Mouse (Mus musculus): ENCODE measurements around the gene Col4a2.

The Col4a2 gene

DNA sequence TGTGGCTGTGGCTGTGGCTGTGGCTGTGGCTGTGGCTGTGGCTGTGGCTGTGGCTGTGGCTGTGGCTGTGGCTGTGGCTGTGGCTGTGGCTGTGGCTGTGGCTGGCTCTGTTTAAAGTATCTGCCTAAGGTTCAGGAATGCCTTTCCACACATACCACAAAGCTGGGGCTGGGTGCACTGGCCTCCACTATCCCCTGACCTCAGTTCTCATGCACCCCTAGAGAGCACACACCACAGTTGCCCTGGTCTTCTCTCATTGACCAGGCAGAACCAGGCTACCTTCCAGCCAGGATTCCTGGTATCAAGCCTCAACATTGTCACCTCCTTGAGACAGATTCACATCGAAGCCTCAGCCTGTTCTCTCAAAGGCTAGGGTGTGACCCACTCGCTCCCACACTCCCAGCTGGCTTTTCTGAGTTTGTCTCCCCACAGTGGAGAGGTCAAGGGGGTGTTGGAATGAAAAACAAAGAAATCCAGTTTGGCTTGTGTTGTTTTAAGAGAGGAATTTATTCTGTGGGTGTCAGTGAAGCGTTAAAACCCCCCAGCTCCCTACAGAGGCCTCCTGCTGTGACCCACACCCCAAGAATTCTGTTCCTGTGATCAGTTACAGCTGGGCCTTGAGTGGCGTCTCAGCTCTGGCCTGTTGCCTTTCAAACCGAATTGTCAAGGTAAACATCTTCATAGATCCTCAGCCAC lies 15.3 kb downstream of the Col4a2 start:
- DNase-seq, result no peak

DNA sequence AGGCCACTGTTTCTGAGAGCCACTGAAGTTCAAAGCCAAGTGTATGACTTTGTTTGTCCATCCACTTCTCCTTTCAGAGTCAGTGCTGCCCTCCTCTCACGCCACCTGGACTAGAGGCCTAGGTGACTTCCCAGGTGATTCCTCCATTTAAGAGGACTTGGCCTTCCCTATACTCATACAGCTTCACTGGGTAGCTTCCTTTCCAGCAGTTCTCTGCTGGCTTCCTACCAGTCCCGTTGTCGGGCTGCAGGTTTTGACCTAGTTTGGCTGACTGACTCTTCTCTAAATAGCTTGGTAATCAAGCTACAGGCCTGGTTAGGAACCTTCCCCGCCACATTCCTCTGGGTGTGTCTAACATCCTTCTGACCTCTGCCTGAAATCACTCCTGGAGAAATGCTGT lies 19.0 kb downstream of the Col4a2 start:
- DNase-seq, result no peak

DNA sequence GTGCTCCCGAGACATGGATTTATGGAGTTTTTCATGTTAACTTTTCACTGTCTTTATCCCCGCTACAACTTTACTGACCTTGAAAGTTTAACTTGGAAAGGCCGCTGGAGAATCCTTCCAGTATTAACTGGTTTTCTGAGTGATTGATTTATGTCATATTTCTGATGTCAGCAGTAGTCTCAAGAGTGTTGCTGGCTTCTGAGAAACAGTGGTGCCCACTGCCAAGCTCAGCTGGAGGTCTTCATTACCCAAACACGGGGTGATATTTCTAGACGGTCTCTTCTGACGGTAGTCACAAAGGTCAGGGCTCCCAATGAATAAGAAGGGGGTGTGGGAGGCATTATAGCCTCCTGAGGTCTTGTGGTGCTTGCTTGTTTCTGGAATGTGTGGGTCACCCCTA lies 21.1 kb downstream of the Col4a2 start:
- no peak for DNase-seq

DNA sequence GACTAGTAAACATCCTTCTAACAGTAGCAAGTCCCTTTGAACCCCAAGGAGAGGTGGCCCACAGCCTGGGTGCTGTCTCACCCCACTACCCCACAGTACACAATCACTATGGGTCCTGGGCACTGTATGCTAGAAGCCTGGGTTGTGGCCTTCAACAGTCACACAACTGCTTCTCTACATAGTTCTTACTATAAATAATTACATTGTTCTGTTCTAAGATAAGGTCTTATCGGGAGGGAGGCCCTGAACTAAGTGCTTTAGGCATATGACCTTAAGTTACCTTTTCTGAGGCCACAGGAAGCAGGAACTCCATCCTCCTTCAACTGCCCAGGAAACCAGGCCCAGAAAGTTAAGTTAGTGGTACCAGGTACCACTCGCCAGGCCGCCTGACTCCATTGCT lies 21.9 kb downstream of the Col4a2 start:
- DNase-seq, result no peak

DNA sequence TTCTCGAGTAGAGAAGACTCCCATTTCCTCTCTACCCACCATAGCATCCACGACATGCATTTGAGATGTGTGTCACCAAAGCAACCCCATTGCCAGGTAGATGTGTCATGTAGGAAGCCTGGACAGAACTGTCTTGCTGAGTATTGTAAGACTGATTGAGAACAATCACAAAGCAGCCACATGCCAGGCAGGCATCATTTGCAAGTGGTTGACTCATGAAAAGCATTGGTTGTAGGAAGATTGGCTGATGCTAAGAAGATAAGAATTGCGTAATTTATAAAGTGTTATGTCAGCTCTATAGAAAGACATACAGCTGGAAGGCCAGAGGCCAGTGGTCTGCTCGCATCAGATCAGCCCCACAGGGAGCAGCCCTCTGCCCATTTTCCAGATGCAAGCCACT lies 22.6 kb downstream of the Col4a2 start:
- DNase-seq, result no peak

DNA sequence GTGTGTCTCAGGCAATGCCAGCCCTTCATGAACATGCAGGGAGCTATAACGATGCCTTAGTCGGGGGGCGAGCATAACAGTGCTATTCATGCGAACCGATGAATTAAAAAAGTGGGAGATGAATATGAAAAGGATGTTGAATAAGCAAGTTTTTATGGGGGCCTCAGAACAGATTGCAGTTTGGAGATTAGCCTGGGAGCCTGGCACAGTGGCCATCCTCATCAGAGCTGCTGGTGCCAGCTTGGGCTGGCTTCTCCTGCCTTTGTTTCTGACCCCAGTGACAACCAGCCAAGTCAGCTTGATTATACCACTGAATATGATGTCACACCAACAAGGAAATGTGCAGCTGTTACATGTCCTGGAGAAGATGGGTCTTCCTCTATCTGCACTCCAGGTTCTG lies 23.7 kb downstream of the Col4a2 start:
- DNase-seq, result no peak

GRCm38 (mm10) chr8:11337642-11338041 lies 25.0 kb downstream of the Col4a2 start:
- no peak for DNase-seq

DNA sequence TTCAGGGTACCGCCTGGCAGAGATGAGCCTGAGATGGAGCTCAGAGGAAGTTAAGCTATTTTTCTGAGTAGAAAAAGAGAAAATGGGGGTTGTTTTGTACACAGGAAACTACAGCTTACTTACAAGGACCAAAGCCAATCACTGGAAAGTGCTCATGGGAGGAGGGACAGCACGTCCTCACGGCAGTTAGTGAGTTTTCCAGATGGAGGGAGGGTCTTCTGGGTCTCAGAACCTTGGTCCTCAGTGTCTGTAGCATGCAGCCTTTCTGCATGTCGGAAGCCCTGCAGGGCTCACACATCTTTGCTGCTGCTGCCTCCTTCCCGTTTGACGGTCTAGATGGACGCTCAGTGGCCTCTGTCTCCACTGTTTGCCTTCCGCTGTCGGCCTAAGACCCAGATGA lies 25.9 kb downstream of the Col4a2 start:
- DNase-seq, result no peak

GRCm38 (mm10) chr8:11340310-11341110 lies 27.9 kb downstream of the Col4a2 start:
- DNase-seq, result no peak

GRCm38 (mm10) chr8:11341111-11341566 lies 28.5 kb downstream of the Col4a2 start:
- DNase-seq, result no peak

GRCm38 (mm10) chr8:11344459-11344858 lies 31.9 kb downstream of the Col4a2 start:
- DNase-seq, result no peak

DNA sequence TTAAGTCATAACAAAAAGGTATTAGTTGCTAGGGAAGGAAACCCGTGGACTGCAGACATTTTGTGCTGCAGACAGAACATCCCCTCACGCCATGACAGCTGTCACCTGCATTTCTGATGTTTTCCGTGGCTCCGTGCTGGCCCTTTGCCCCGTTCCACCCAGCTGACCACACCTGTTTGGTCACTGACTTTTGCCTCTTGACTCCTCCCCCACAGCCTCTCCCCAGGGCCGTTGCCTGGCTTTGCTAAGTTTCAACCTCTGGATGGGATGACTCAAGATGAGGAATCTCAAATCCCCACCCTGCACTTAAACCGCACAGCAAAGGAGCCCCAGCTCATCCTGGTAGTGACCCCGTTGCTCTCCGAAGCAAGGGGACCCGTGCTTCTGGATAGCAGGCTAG lies 33.6 kb downstream of the Col4a2 start:
- no peak for DNase-seq

DNA sequence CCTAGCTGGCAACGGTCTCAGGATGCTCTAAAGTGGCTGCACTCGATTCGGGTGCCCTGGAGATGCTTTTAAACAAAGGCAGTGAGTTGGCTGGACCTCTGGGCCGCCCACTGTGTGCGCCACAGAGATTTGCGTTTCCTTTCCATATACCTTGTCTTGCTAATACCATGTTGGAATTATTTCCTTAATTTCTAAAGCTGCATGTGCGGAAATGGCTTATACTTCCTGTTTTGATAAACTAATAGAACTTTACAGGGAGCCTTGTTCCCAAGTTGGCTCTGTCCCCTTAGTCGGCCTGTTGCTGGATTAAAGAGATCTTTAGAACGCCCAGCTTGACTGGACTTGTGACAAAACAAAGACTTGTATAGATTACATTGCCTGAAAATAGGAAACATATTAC lies 35.1 kb downstream of the Col4a2 start:
- no peak for DNase-seq

DNA sequence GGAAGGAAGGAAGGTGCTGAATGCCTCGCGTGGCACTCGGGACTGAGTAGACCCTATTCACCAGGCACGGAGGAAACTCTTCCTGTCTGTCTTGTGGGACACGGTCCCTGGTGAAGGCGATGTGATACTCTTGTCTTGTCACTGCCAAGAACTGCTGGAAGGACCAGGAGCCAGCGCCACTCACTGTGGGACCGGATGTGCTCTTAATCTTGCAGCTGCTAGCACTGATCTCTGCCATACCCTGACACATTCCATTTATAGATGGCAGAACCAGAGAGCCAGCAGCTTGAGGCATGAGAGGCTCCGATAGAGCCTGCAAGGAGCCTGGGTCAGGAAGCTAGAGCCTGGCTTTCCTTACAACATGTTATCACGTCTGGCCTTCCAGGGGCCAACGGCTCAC lies 36.0 kb downstream of the Col4a2 start:
- DNase-seq, result no peak

DNA sequence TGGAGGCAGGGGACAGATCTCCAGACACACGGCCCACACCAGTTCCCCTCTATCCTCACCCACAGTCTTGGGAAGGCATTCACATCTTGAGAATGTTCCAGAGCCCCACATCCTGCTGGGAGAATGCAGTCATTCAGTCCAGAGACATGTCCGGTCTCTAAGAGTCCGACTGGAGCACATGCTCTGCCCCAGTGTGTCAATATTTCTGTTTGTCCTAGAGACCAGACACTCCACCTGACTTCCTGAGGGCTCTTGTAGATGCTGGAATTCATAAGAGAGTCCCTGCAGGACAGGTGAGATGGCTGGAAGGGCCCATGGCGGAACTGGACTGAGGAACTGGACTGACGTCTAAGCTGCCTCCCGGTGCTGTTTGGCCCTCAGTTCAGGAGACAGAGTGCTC lies 38.8 kb downstream of the Col4a2 start:
- no peak for DNase-seq

GRCm38 (mm10) chr8:11352514-11352913 lies 39.9 kb downstream of the Col4a2 start:
- DNase-seq, result no peak

DNA sequence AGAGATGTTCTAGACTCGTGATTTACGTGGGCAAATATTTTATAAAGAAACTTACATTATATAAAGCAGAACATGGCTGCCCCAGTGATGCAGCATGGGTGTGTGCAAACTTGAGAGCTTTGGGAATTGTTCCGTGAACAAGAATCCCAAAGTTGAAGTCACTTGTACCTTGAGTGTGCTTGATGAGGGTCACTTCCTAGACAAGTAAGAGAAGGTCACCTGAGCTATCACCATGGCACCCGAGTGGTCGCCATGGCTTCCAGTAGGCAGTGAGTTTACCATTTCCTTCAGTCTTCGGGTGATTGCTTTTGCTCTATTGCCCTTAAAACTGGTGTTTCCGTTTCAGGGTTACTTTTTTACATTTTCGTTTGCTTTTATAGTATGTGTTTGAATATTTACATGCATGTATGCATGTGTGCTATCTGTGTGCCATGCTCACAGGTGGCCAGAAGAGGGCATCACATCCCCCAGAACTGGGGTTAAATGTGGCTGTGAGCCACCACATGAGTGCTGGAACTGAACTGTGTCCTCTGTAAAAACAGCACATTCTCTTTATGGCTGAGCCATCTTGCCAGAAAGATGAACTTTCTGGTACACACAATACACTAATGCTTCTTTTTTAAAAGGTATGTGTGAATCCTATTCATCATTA lies 42.3 kb downstream of the Col4a2 start:
- no peak for DNase-seq

DNA sequence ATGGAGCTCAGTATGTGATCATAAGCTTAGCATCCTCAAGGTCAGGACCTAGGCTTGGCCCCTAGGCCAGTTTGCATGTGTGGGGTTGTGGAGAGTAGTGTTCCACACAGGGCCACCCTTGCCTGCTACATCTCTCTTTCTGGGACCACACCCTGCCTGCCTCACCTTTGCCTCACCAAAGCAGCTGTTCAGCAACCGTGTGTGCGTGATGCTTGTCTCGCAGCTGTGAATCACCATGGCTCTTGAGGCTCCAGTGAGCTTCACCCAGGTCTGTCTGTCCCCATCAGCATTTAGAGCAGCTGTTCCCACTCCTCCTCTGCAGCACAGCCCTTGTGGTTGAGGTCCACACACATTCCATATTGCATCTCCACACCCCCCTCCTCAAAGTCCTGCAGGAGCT lies 43.3 kb downstream of the Col4a2 start:
- no peak for DNase-seq

GRCm38 (mm10) chr8:11356776-11357175 lies 44.2 kb downstream of the Col4a2 start:
- no peak for DNase-seq

DNA sequence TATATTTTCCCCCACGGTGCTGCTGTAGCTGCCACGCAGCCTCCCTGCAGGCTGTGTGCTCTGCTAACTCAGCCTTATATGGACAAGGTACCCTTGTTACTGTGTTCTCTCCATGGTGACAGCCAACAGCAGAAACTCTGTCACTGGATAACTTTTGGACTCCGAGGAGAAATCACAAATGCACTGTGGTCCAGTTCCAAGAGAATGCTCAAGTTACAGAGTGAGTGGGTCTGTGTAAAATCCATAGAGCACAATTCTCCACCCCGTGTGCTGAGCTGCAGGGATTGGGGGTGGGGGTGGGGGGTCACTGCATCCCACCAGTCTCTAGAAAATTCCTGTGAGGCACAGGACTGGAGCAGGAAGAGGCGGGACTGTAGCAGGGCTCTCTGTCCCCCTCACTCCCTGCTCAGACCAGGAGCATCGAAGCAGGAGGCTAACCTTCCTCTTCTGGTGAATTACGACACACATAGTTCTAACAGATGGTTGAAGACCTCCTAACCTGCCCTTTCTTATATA lies 45.4 kb downstream of the Col4a2 start:
- no peak for DNase-seq

GRCm38 (mm10) chr8:11359846-11360245 lies 47.2 kb downstream of the Col4a2 start:
- DNase-seq, result no peak

GRCm38 (mm10) chr8:11361546-11362277 lies 49.1 kb downstream of the Col4a2 start:
- DNase-seq, result no peak
